Mouse (Mus musculus) mature B cell (primary cell): ENCODE data around the gene Erbin.

Source experiments
- in situ Hi-C: fragments of 300-500 bp; cut with MboI; formaldehyde crosslinking; loops from 2 replicates; pipeline ENCODE4 v1.14.3; 2019

Erbin gene

GRCm38 (mm10) chr13:103920261-103920932, at the start of gene Erbin:
Erbin (minus strand) TSS chr13:103920514.
- in situ Hi-C loops, result no loop called here

- in situ Hi-C loops, result no loop called here
Measured at GRCm38 (mm10) chr13:103969912-103970311, 49.6 kb upstream of the Erbin start.

GRCm38 (mm10) chr13:103967987-103968386, 47.7 kb upstream of the Erbin start:
- in situ Hi-C loops, result no loop called here

- in situ Hi-C loops, result no loop called here
Measured at GRCm38 (mm10) chr13:103966696-103967215, 46.4 kb upstream of the Erbin start.

GRCm38 (mm10) chr13:103965187-103965586, 44.9 kb upstream of the Erbin start:
- in situ Hi-C loops, result no loop called here

GRCm38 (mm10) chr13:103963094-103963493, 42.8 kb upstream of the Erbin start:
- in situ Hi-C loops, result no loop called here

- in situ Hi-C loops, result no loop called here
Measured at GRCm38 (mm10) chr13:103959841-103960240, 39.5 kb upstream of the Erbin start.

GRCm38 (mm10) chr13:103958607-103959123, 38.4 kb upstream of the Erbin start:
- in situ Hi-C loops, result no loop called here

- in situ Hi-C loops, result no loop called here
Measured at GRCm38 (mm10) chr13:103957175-103957940, 37.0 kb upstream of the Erbin start.

- in situ Hi-C loops, result no loop called here
Measured at GRCm38 (mm10) chr13:103955652-103956051, 35.3 kb upstream of the Erbin start.

GRCm38 (mm10) chr13:103951393-103951792, 31.1 kb upstream of the Erbin start:
- in situ Hi-C loops, result no loop called here

- in situ Hi-C loops, result no loop called here
Measured at GRCm38 (mm10) chr13:103940796-103941195, 20.5 kb upstream of the Erbin start.

- in situ Hi-C loops, result no loop called here
Measured at GRCm38 (mm10) chr13:103924586-103924985, 4.3 kb upstream of the Erbin start.

GRCm38 (mm10) chr13:103923402-103924065, 3.2 kb upstream of the Erbin start:
- in situ Hi-C loops, result no loop called here

GRCm38 (mm10) chr13:103921831-103922380, 1.6 kb upstream of the Erbin start:
- in situ Hi-C loops, result no loop called here

- in situ Hi-C loops, result no loop called here
Measured at GRCm38 (mm10) chr13:103920933-103921830, 868 bp upstream of the Erbin start.

GRCm38 (mm10) chr13:103919956-103920260, 406 bp downstream of the Erbin start:
- in situ Hi-C loops, result no loop called here

- in situ Hi-C loops, result no loop called here
Measured at GRCm38 (mm10) chr13:103919234-103919955, 919 bp downstream of the Erbin start.

GRCm38 (mm10) chr13:103918432-103918831, 1.9 kb downstream of the Erbin start:
- in situ Hi-C loops, result no loop called here

GRCm38 (mm10) chr13:103914114-103914736, 6.1 kb downstream of the Erbin start:
- in situ Hi-C loops, result no loop called here
